Mouse (Mus musculus): ENCODE measurements around the gene Socs3. TPM values are rescaled to one million over a fixed set of nuclear protein-coding genes. Genes with fewer than 3 reads are reported as not detected.

Socs3 gene
- total RNA-seq, 2 experiments from 2014 or later: 6.2 to 9.8 TPM

- DNase-seq: peak; percentile 64
These were observed 46.6 kb downstream of the Socs3 start for GRCm38 (mm10) chr11:117923279-117923678.

- no peak for DNase-seq
These were observed 50.6 kb downstream of the Socs3 start for GRCm38 (mm10) chr11:117919211-117919610.

GRCm38 (mm10) chr11:117918541-117918940 is 51.3 kb downstream of the Socs3 start:
- no peak for DNase-seq

Small RNA genes within 50 kb of the gene (microRNA-seq; reads per million reads assigned to microRNA genes)
- gene Mir6933: 0 to 0.64 reads per million in 2 experiments

Other genes starting within 250 kb of the Socs3 start
- 1 to 10 TPM; 1.2 to 1.7 TPM for gene Tmc8, start 188.0 kb downstream of the Socs3 start, total RNA-seq (2021)
- gene Tmc6, start 187.8 kb downstream of the Socs3 start, total RNA-seq (2021): 10 to 100 TPM; 17.2 to 20.9 TPM
- not detected for gene 6030468B19Rik, start 172.4 kb downstream of the Socs3 start, total RNA-seq (2021)
- 1 to 10 TPM; 1.2 to 3.3 TPM for gene Gm20708, start 160.4 kb downstream of the Socs3 start, total RNA-seq (2021)
- gene Syngr2, start 160.4 kb downstream of the Socs3 start, total RNA-seq (2021): 10 to 100 TPM; 90.3 to 95.1 TPM
- gene Afmid, start 144.1 kb downstream of the Socs3 start, total RNA-seq (2021): 1 to 10 TPM; 5.1 to 5.3 TPM
- gene Tk1, start 144.0 kb downstream of the Socs3 start, total RNA-seq (2021): 10 to 100 TPM; 14.3 to 20.5 TPM
- 10 to 100 TPM; 11.4 to 13.2 TPM for gene Birc5, start 120.8 kb downstream of the Socs3 start, total RNA-seq (2021)
- gene Tmem235, start 109.3 kb downstream of the Socs3 start, total RNA-seq (2021): not detected
- gene Tha1, start 96.6 kb downstream of the Socs3 start, total RNA-seq (2021): 1 to 10 TPM; 4.7 to 5.6 TPM
- 10 to 100 TPM; 17.8 to 21.6 TPM for gene Pgs1, start 16.2 kb upstream of the Socs3 start, total RNA-seq (2021)
- under 1 TPM; 0.02 to 0.07 TPM for gene Dnah17, start 160.6 kb upstream of the Socs3 start, total RNA-seq (2021)